Mouse (Mus musculus) lung, embryonic 14.5 days (tissue): Measurements from ENCODE around the gene Efhc2. TPM values are rescaled to one million over a fixed set of nuclear protein-coding genes. Genes with fewer than 3 reads are reported as not detected.

Experiments used
- ATAC-seq: fragments of 200-750 bp; cut with Nextera tagmentation; 2 replicates; pipeline ENCODE4 v1.8.0; 2017; ENCODE audit warnings: mild to moderate bottlenecking, moderate TSS enrichment, moderate library complexity; ENCODE audit not compliant: insufficient read depth
- DNase-seq: peaks from one replicate; pipeline ENCODE4 v3.0.0-alpha.2; 2015
- H3K27ac ChIP-seq: fragments of 300-500 bp; sonication (generic); 2 replicates; pipeline ENCODE4 v1.5.1; 2014; ENCODE audit warnings: low read depth, mild to moderate bottlenecking, moderate library complexity
- H3K27me3 ChIP-seq: fragments of 300-500 bp; sonication (generic); 2 replicates; pipeline ENCODE4 v1.6.1; 2014; ENCODE audit warnings: low read length, control low read depth; ENCODE audit not compliant: insufficient read depth
- H3K36me3 ChIP-seq: fragments of 300-500 bp; sonication (generic); 2 replicates; pipeline ENCODE4 v1.6.1; 2014; ENCODE audit warnings: control low read depth; ENCODE audit not compliant: insufficient read depth
- H3K4me1 ChIP-seq: fragments of 300-500 bp; sonication (generic); 2 replicates; pipeline ENCODE4 v1.6.1; 2014; ENCODE audit warnings: antibody characterized with exemption, control low read depth; ENCODE audit not compliant: insufficient read depth
- H3K4me2 ChIP-seq: fragments of 300-500 bp; sonication (generic); 2 replicates; pipeline ENCODE4 v1.6.1; 2014; ENCODE audit warnings: mild to moderate bottlenecking
- H3K4me3 ChIP-seq: fragments of 300-500 bp; sonication (generic); 2 replicates; pipeline ENCODE4 v1.5.1; 2014; ENCODE audit warnings: low read depth, low read length
- H3K9ac ChIP-seq: fragments of 300-500 bp; sonication (generic); 2 replicates; pipeline ENCODE4 v1.6.1; 2014
- H3K9me3 ChIP-seq: fragments of 300-500 bp; sonication (generic); 2 replicates; pipeline ENCODE4 v1.6.1; 2016; ENCODE audit warnings: low read depth, low read length, control low read depth
- CTCF ChIP-seq: IDR thresholded peaks from 2 replicates; pipeline ENCODE4 v1.5.1; 2016; ENCODE audit warnings: antibody characterized with exemption, low read depth
- WGBS: fragments of 180-500 bp; shearing (Covaris S2); extraction: QIAGEN DNeasy Blood & Tissue Kit; methylation state at CpG from one replicate; pipeline ENCODE4 v1.1.7; 2014; 5-methylcytosine and 5-hydroxymethylcytosine counted together
- polyA plus RNA-seq: library from polyadenylated mRNA; unstranded; fragments of >200 nt; fragmentation: Nextera tagmentation; extraction: Ambion mirVana; gene quantifications from 2 replicates; pipeline ENCODE4 v1.2.1, GENCODE M21; 2014

The Efhc2 gene
- polyA plus RNA-seq, 1 experiment from 2014 or later, result 0.83 TPM

DNA sequence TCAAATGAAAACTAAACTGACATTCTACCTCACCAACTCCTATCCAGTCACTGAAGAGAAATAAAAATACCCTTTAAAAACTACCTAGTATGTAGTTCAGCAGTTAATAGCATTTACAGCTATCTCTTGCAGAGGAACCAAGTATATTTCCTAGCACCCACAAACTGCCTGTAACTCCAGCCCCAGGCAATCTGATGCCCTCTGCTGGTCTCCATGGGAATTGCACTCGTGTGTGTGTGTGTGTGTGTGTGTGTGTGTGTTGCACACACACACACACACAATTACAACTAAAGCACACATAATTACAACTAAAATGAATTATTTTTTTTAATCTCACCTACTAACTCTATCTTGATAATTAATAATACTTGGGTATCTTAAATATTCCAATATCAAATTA lies 153.5 kb downstream of the Efhc2 start:
- peak; percentile 21 for TF ChIP-seq CTCF
- H3K9ac ChIP-seq, result no peak overlapping the region
- no peaks in the 10 kb centered on the region for H3K9me3 ChIP-seq
- 27% methylated on average over 1 of the region's 1 CpGs for WGBS
- no peak for DNase-seq
- no peak overlapping the region for H3K27ac ChIP-seq
- no peak overlapping the region for H3K4me2 ChIP-seq
- no peaks in the 10 kb centered on the region for H3K4me1 ChIP-seq
- H3K27me3 ChIP-seq, result no peaks in the 10 kb centered on the region
- ATAC-seq, result no peak
- H3K4me3 ChIP-seq, result no peak overlapping the region
- no peaks in the 10 kb centered on the region for H3K36me3 ChIP-seq
